Mouse (Mus musculus): ENCODE results near the gene Otud7b.
"Not testable (repeated sequence)": the region's sequence is repeated elsewhere in the genome, so short reads cannot be mapped to it uniquely, and the experiment has no call there.

Otud7b gene

GRCm38 (mm10) chr3:96135011-96135410 lies 30.7 kb downstream of the Otud7b start:
- no peak for DNase-seq (ENCODE audit: low spot score in 2 of 2)

DNA sequence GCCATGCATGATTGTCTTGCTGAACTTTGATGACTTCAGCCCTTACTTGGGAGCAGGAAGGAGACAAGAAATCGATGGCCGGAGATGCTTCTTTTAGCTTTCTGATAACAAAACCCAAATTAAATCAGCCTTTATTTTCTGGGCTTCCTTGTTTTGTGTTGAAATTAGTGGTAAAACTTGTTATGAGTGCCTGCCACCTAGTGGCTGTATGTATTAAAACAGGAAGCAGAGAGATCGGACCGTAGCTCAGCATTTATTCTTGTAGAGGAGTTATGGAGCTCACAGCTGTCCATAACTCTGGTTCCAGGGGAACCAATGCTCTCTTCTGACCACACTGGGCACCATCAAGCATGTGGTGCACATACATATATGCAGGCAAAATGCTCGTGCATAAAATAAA lies 43.6 kb downstream of the Otud7b start:
- peak; percentile 47 to 61 for DNase-seq (ENCODE audit: low spot score in 2 of 2)

- DNase-seq (ENCODE audit: low spot score in 2 of 2) = no peak
These were observed 47.5 kb downstream of the Otud7b start for GRCm38 (mm10) chr3:96151836-96152235.

GRCm38 (mm10) chr3:96152611-96153010 lies 48.3 kb downstream of the Otud7b start:
- DNase-seq (ENCODE audit: low spot score in 2 of 2) = no peak

DNA sequence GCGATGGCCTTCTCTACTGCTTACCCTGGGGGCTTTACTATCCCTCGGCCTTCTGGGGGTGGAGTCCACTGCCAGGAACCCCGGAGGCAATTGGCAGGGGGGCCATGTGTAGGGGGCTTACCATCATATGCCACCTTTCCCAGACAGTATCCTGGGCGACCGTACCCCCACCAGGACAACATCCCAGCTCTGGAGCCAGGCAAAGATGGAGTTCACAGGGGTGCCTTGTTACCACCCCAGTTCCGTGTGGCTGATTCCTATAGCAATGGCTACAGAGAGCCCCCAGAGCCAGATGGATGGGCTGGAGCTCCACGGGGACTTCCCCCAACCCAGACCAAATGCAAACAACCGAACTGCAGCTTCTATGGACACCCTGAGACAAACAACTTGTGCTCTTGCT lies 51.2 kb downstream of the Otud7b start:
- DNase-seq (ENCODE audit: low spot score in 2 of 2) = no peak

- no peak for DNase-seq (ENCODE audit: low spot score in 2 of 2)
These were observed 55.5 kb downstream of the Otud7b start for GRCm38 (mm10) chr3:96159820-96160219.

GRCm38 (mm10) chr3:96160222-96160802 lies 56.0 kb downstream of the Otud7b start:
- DNase-seq (ENCODE audit: low spot score in 2 of 2) = no peak

GRCm38 (mm10) chr3:96160803-96161516 lies 56.6 kb downstream of the Otud7b start:
- no peak for DNase-seq (ENCODE audit: low spot score in 2 of 2)

DNA sequence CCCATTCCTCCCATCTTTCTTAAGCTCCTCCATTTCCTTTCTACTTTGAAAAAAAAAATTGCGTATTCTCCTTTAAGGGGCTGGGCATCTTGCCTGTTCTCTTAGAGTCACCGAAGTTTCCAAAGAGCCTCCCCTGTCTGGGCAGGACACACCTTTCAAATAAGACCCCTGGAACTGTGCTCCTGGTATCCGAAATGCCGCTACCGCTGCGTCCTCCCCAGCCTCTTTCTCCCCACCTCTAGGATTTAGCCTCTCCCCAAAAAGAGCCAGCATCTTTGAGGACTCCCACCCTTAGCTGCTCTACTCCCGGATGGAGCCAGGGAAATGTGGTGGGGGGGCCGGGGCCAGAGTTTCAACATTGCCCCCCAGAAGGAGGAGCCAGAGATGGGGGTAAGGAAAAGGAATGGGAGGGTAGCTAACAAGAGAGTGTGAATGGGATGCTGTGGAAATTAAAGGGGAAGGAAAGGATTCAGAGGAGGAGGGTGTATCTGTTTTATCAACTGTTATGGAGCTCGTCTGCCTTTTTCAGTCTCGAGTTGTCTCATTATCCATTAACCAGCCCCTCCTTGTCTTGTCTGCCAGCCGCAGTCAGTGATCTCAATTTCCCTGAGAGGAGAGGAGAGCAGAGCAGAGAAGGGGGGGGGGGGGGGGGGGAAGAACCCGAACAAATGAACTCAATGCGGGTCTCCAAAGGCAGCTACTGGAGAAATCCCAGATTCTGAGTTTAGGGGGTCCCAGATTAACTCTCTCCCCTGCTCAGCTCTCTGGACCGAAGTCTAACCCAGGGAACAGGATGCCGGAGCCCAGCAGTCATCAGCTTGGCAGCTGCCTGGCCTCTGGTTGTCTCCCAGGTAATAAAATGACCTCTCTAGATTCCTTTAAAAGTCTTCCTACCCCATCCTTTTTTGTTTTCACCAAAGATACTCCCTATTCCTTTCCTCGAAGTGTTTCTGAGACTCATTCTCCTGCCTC lies 57.8 kb downstream of the Otud7b start, which contains the start of gene Mtmr11:
TSS of gene Mtmr11 (plus strand) at position 136 of the 972 bp plus-strand sequence.
- no peak for DNase-seq (ENCODE audit: low spot score in 2 of 2)

GRCm38 (mm10) chr3:96163040-96163439 lies 58.7 kb downstream of the Otud7b start:
- DNase-seq (ENCODE audit: low spot score in 2 of 2) = no peak

DNA sequence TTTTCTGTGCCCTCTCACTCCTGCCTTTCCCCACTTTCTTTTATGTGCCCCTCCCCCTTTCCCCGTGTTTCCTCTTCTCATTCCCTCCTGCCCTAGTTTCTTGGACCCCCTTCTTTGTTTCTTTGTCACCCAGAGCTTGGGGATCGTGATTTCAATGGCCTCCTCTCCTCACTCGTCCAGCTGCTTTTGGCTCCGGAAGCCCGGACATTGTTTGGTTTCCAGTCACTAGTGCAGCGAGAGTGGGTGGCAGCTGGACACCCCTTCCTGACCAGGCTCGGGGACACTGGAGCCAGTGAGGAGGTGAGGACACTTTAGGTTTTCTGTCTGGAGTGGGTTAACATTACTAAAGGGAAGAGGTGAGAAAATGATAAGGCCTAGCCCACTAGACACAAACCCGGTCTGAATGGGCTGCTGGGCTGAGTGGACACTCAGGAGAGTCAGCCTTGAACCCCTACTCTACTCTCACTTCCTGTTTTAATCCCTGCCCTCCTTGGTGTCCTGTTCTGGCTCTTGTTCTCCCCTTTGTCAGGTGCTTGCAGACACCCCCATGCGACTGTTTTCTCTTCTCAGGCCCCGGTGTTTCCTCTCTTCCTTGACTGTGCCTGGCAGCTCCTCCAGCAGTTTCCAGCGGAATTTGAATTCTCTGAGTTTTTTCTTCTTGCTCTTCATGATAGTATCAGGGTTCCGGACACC lies 64.3 kb downstream of the Otud7b start:
- no peak for DNase-seq (ENCODE audit: low spot score in 2 of 2)

GRCm38 (mm10) chr3:96170276-96170675 lies 65.9 kb downstream of the Otud7b start:
- DNase-seq (ENCODE audit: low spot score in 2 of 2) = no peak

- no peak for DNase-seq (ENCODE audit: low spot score in 2 of 2)
These were observed 66.7 kb downstream of the Otud7b start for GRCm38 (mm10) chr3:96170976-96171545.

DNA sequence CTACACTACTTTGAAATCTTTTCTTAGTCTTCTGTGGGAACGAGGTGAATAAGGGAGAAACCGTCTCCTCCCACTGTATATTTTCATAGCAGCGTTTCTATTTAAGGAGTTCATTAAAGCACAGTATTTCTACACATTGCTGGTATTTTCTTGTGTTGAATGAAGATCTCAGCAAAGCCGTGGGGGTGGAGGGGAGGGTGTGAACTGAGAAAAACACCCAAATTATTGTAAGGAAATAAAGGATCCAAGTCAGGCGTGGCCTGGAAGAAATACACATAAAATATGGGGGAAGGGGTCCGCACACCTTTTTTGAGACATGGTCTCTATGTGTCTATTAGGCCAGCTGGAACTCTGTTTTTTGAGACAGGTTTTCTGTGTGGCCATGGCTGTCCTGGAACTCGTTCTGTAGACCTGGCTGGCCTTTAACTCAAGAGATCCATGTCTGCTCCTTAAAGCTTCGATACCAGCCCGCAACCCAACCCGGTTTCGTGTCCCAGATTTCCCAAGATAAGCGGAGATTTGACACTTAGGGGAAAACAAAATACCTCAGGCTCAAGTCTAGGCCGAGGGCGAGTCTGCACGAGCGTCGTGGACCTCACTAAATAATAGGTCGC lies 67.4 kb downstream of the Otud7b start:
- DNase-seq (ENCODE audit: low spot score in 2 of 2) = no peak

DNA sequence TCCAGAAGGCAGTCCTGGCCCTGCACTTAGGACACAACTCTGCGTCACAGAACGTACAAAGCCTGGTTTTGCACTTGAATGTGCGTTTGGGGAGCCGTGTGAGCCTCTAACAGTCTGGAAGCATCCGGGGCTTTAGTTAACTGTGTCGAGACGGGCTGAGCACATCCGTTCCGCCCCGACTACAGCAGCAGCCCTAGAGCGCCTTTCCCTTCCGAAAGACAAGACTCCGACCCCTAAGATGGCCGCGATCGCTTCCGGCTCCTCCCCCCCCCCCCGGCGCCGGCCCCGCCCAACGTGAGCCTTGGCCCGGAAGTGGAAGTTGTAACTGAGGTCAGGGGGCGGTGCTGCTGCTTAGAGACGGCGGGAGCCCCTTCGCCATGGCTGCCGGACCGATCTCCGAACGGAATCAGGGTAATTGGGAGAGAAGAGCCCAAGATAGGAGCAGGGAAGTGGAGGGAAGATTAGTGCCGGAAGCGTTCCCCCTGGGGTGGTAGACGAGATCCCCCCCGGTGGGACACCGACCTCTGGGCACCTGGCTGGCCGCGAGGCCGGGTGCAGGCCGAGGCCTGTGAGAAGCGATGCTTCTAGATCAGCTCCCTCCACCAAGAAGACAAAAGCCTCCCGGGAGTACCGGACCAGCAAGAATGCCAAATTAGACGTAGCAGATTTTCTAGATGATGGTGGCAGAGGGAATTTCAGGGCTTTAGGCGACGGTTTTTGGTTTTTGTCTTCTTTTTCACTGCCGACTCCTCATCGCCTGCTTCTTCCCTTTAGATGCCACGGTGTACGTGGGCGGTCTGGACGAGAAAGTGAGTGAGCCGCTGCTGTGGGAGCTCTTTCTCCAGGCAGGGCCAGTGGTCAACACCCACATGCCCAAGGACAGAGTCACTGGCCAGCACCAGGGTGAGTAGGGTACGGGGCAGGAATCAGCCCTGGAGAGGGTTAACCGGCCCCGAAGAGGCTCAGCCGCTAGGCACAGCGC lies 68.2 kb downstream of the Otud7b start, which contains the start of gene Sf3b4:
TSS of gene Sf3b4 (plus strand) at position 136 of the 982 bp plus-strand sequence.
- peak; percentile 85 to 88 for DNase-seq (ENCODE audit: low spot score in 2 of 2)

GRCm38 (mm10) chr3:96173185-96173584 lies 68.9 kb downstream of the Otud7b start:
- no peak for DNase-seq (ENCODE audit: low spot score in 2 of 2)

- not testable (repeated sequence) for DNase-seq (ENCODE audit: low spot score in 2 of 2)
These were observed 69.7 kb downstream of the Otud7b start for GRCm38 (mm10) chr3:96174042-96174441.

GRCm38 (mm10) chr3:96175251-96175650 lies 70.9 kb downstream of the Otud7b start:
- DNase-seq (ENCODE audit: low spot score in 2 of 2) = no peak

GRCm38 (mm10) chr3:96178427-96178826 lies 74.1 kb downstream of the Otud7b start:
- no peak for DNase-seq (ENCODE audit: low spot score in 2 of 2)

DNA sequence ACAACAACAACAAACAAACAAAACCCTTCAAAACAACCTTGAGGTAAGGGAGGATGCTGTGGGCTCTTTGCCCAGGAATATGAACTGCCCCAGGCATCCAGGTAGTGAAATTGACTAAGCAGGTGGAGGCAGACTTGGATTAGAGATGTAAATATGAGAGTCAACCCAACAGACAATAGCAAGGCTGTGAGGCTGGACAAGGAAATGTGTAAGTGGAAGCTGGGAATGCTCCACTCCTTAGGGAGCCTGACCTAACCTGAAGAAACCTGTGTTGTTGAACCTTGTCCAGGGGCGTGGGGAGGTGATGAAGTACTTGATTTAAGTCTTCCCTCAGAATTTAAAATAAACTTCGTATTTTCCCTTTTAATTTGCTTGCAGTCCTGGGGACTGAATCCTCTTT lies 74.6 kb downstream of the Otud7b start:
- no peak for DNase-seq (ENCODE audit: low spot score in 2 of 2)
